11 mouse cellular contexts compared by ENCODE assay signal in the genomic region with DNA sequence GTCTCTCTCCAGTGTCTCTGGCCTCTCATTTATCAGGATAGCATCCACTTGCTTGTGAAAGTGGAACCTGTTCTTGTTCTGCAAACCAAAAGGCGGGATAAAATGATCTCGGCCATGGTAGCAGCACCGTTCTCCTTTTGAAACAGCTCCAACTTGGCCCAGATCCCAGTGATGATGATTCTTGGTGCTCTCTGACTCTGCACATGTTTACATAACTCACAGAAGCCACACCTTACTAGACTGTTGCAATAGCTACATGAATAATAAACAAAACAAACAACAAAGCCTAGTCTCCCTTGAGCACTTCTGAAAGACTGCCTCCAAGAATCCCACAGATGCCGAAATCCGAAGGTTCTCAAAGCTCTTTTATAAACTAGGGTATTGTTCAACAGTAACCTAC.
DNase-seq lines count a peak whose midpoint lies in the region; ATAC-seq and TF ChIP-seq lines count a peak whose summit lies in the region.
"Had no signal": no experiment of that assay in that cellular context is flagged by ENCODE, and none has a peak within 500 bp of the region (broad histone marks: within the 10 kb centered on the region; RNA-seq: fewer than 3 reads in every experiment).

No protein-coding gene starts in this region.

- H3K27ac ChIP-seq in liver, adult 2 months (replicated peaks; ENCODE audit: insufficient read depth, low read depth, low read length): no peak overlapping the region
- H3K27ac ChIP-seq in liver, embryonic 11.5 days (ENCODE audit: low read depth, low read length): no peak overlapping the region
- H3K27ac ChIP-seq in embryonic facial prominence, embryonic 10.5 days (replicated peaks): no peak overlapping the region
- H3K27ac ChIP-seq: macrophage had no signal

- no peaks in the 10 kb centered on the region for H3K4me1 ChIP-seq in liver, adult 2 months (ENCODE audit: control insufficient read depth, insufficient read depth, low read length)
- H3K4me1 ChIP-seq in liver, embryonic 11.5 days (replicated peaks; ENCODE audit: control insufficient read depth, insufficient read depth, low read length): no peaks in the 10 kb centered on the region
- no peaks in the 10 kb centered on the region for H3K4me1 ChIP-seq in embryonic facial prominence, embryonic 10.5 days

- no peaks in the 10 kb centered on the region for H3K79me2 ChIP-seq in liver, adult 2 months (ENCODE audit: control insufficient read depth, insufficient read depth, low read length)

- DNase-seq in liver, adult 2 months (ENCODE audit: extremely low read depth, low read depth, low spot score): peak; percentile 65
- DNase-seq in liver, embryonic 11.5 days (ENCODE audit: low spot score): no peak
- DNase-seq in brain, adult 2 months (ENCODE audit: low read depth, low spot score): peak; percentile 78
- peak; percentile 14 to 43 for DNase-seq in heart, postnatal 14 days
- DNase-seq in lung, postnatal 36 days: peak; percentile 69
- DNase-seq in embryonic facial prominence, embryonic 10.5 days (ENCODE audit: low spot score): no peak
- DNase-seq in spleen, postnatal 36 days (ENCODE audit: low spot score in 2 of 2): no peak
- DNase-seq: thymus, postnatal 25 days had no signal

- no peak overlapping the region for H3K9ac ChIP-seq in liver, adult 2 months (ENCODE audit: low read depth, low read length)
- no peak overlapping the region for H3K9ac ChIP-seq in liver, embryonic 11.5 days (ENCODE audit: low read depth, low read length)

- WGBS in liver, adult 2 months: 39% methylated on average over 5 of the region's 5 CpGs
- WGBS in liver, embryonic 11.5 days: 86% methylated on average over 5 of the region's 5 CpGs
- 91% methylated on average over 5 of the region's 5 CpGs for WGBS in embryonic facial prominence, embryonic 10.5 days

- intact Hi-C loops in heart, postnatal 14 days (cut with DNase I): no loop called here

- no peak overlapping the region for H3K4me3 ChIP-seq in liver, adult 2 months (ENCODE audit: insufficient read depth, low read depth, low read length)
- no peak overlapping the region for H3K4me3 ChIP-seq in liver, embryonic 11.5 days (ENCODE audit: low read depth, low read length)
- H3K4me3 ChIP-seq in embryonic facial prominence, embryonic 10.5 days: no peak overlapping the region

- H3K4me2 ChIP-seq in liver, embryonic 11.5 days: no peak overlapping the region

- no peaks in the 10 kb centered on the region for H3K36me3 ChIP-seq in liver, adult 2 months (ENCODE audit: control insufficient read depth, insufficient read depth, low read length)
- H3K36me3 ChIP-seq in liver, embryonic 11.5 days (ENCODE audit: control insufficient read depth, insufficient read depth, low read length): no peaks in the 10 kb centered on the region
- H3K36me3 ChIP-seq in embryonic facial prominence, embryonic 10.5 days (replicated peaks): no peaks in the 10 kb centered on the region

- no peaks in the 10 kb centered on the region for H3K27me3 ChIP-seq in liver, adult 2 months (ENCODE audit: control insufficient read depth, insufficient read depth, low read length)
- H3K27me3 ChIP-seq in liver, embryonic 11.5 days (replicated peaks; ENCODE audit: control insufficient read depth, insufficient read depth, low read length): no peaks in the 10 kb centered on the region
- no peaks in the 10 kb centered on the region for H3K27me3 ChIP-seq in embryonic facial prominence, embryonic 10.5 days (replicated peaks; ENCODE audit: low read depth, poor library complexity, severe bottlenecking)

- no peak for TF ChIP-seq POLR2A in liver, adult 2 months (IDR thresholded peaks at IDR 0.05; ENCODE audit: extremely low read depth, insufficient read depth, low read length)

- no peak for ATAC-seq in liver, embryonic 11.5 days (replicated peaks; ENCODE audit: low FRiP score)
- ATAC-seq in inflammation-experienced regulatory T-cells, adult 6 months: no peak
- ATAC-seq: hindbrain, embryonic 16.5 days had no signal

- no peaks in the 10 kb centered on the region for H3K9me3 ChIP-seq in liver, embryonic 11.5 days (ENCODE audit: control insufficient read depth, low read length)
- H3K9me3 ChIP-seq in embryonic facial prominence, embryonic 10.5 days: no peaks in the 10 kb centered on the region

- TF ChIP-seq CTCF in liver, adult 2 months (IDR thresholded peaks at IDR 0.05; ENCODE audit: low read depth, low read length): no peak

Comparison
In these comparisons a context has a peak if more than half of its experiments do, and no peak if none do; other contexts are left out.
1. DNase-seq: peak in liver, adult 2 months (single experiment), brain, adult 2 months (single experiment), heart, postnatal 14 days (2 of 2) and lung, postnatal 36 days (single experiment); none in liver, embryonic 11.5 days (single experiment), embryonic facial prominence, embryonic 10.5 days (single experiment) and spleen, postnatal 36 days (0 of 2).